Mouse (Mus musculus) MEL (cell line): Measurements from ENCODE around the gene H2-Q6.
"Not testable (repeated sequence)": the region's sequence is repeated elsewhere in the genome, so short reads cannot be mapped to it uniquely, and the experiment has no call there.

ENCODE experiments used
- CTCF ChIP-seq, 3 experiments: IDR thresholded peaks in 2 of 3; conservative IDR thresholded peaks in 1 of 3; 2 replicates each; pipeline ENCODE4 v1.5.1; 2011 to 2012; ENCODE audit warnings: low read length in 3 of 3, low read depth in 2 of 3, mild to moderate bottlenecking in 2 of 3, improper control_type of control experiment in 1 of 3, inconsistent platforms in 1 of 3, mixed read lengths in 1 of 3, moderate library complexity in 1 of 3; ENCODE audit not compliant: control insufficient read depth in 1 of 3, insufficient read depth in 1 of 3, poor library complexity in 1 of 3, severe bottlenecking in 1 of 3
- EP300 ChIP-seq, 2 experiments: IDR thresholded peaks; 2 replicates each; pipeline ENCODE4 v1.6.1; 2011; ENCODE audit warnings: improper control_type of control experiment in 2 of 2, low read length in 2 of 2, low read depth in 1 of 2, mild to moderate bottlenecking in 1 of 2
- ETS1 ChIP-seq: IDR thresholded peaks from 2 replicates; pipeline ENCODE4 v1.6.1; 2012; ENCODE audit warnings: low read depth, mild to moderate bottlenecking, inconsistent platforms, low read length, improper control_type of control experiment, moderate library complexity
- MAX ChIP-seq: IDR thresholded peaks from 2 replicates; pipeline ENCODE4 v1.6.1; 2011; ENCODE audit warnings: low read length, improper control_type of control experiment
- MAZ ChIP-seq: IDR thresholded peaks from 2 replicates; pipeline ENCODE4 v1.6.1; 2012; ENCODE audit warnings: low read depth, mild to moderate bottlenecking, inconsistent platforms, low read length, improper control_type of control experiment
- MYC ChIP-seq: IDR thresholded peaks from 2 replicates; pipeline ENCODE4 v1.6.1; 2011; ENCODE audit warnings: low read depth, mild to moderate bottlenecking, low read length, improper control_type of control experiment, moderate library complexity
- POLR2A ChIP-seq, 2 experiments: IDR thresholded peaks; 2 replicates each; pipeline ENCODE4 v1.6.1; 2011 to 2012; ENCODE audit warnings: low read length in 2 of 2, mild to moderate bottlenecking in 2 of 2, control low read depth in 1 of 2, improper control_type of control experiment in 1 of 2, low read depth in 1 of 2, moderate library complexity in 1 of 2; ENCODE audit not compliant: control insufficient read depth in 1 of 2, insufficient read depth in 1 of 2, poor library complexity in 1 of 2
- POLR2AphosphoS2 ChIP-seq: IDR thresholded peaks from 2 replicates; pipeline ENCODE4 v1.6.1; 2011; ENCODE audit warnings: low read length, improper control_type of control experiment
- TAL1 ChIP-seq: IDR thresholded peaks from 2 replicates; pipeline ENCODE4 v1.6.1; 2012; ENCODE audit warnings: mild to moderate bottlenecking, inconsistent platforms, low read length, moderate library complexity, mixed read lengths
- UBTF ChIP-seq: IDR thresholded peaks from 2 replicates; pipeline ENCODE4 v1.6.1; 2012; ENCODE audit warnings: low read depth, mild to moderate bottlenecking, inconsistent platforms, low read length, improper control_type of control experiment, moderate library complexity, borderline replicate concordance; ENCODE audit not compliant: insufficient read depth
- ZNF384 ChIP-seq: IDR thresholded peaks from 2 replicates; pipeline ENCODE4 v1.6.1; 2012; ENCODE audit warnings: low read depth, mild to moderate bottlenecking, inconsistent platforms, low read length, improper control_type of control experiment

DNA sequence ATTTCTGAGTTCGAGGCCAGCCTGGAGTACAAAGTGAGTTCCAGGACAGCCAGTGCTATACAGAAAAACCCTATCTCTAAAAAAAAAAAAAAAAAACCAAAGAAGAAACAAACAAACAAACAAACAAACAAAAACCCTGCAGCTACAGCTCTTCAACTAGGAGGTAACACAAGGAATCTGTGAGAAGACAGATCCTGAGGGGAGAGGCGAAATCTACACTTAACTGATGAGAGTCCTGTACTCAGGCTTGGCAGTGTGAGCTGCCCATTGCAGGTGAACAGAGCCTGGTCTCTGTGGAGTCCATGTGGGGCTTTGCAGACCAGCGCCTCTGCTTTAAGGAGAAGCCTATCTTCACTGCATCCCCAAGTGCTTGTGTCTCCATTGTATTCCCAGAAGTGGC lies 13.7 kb downstream of the H2-Q6 start:
- not testable (repeated sequence) for TF ChIP-seq ZNF384; UBTF; MYC; CTCF (IDR thresholded peaks at IDR 0.05 in 2 of 3, conservative IDR thresholded peaks at IDR 0.05 in 1 of 3; ENCODE audit: control insufficient read depth in 1 of 3, insufficient read depth in 1 of 3, low read depth in 2 of 3, low read length in 3 of 3, poor library complexity in 1 of 3, severe bottlenecking in 1 of 3); POLR2A (IDR thresholded peaks at IDR 0.05; ENCODE audit: control insufficient read depth in 1 of 2, insufficient read depth in 1 of 2, low read depth in 1 of 2, low read length in 2 of 2, poor library complexity in 1 of 2); MAZ; TAL1; MAX; EP300 (IDR thresholded peaks at IDR 0.05; ENCODE audit: low read depth in 1 of 2, low read length in 2 of 2); ETS1; POLR2AphosphoS2
